Mouse (Mus musculus): ENCODE data around the gene Abca17.

Abca17 gene

GRCm38 (mm10) chr17:24236921-24237320, 113.9 kb downstream of the Abca17 start:
- no peak for DNase-seq (ENCODE audit: low spot score)

- DNase-seq (ENCODE audit: low spot score), result no peak
These were observed 114.4 kb downstream of the Abca17 start for GRCm38 (mm10) chr17:24236479-24236878.

- no peak for DNase-seq (ENCODE audit: low spot score)
These were observed 122.9 kb downstream of the Abca17 start for GRCm38 (mm10) chr17:24227941-24228340.

GRCm38 (mm10) chr17:24226721-24227120, 124.1 kb downstream of the Abca17 start:
- DNase-seq (ENCODE audit: low spot score), result no peak

GRCm38 (mm10) chr17:24225851-24226250, 125.0 kb downstream of the Abca17 start:
- DNase-seq (ENCODE audit: low spot score), result no peak

GRCm38 (mm10) chr17:24224741-24225140, 126.1 kb downstream of the Abca17 start:
- no peak for DNase-seq (ENCODE audit: low spot score)

- DNase-seq (ENCODE audit: low spot score), result no peak
These were observed 127.4 kb downstream of the Abca17 start for GRCm38 (mm10) chr17:24223513-24223912.

- no peak for DNase-seq (ENCODE audit: low spot score)
These were observed 128.2 kb downstream of the Abca17 start for GRCm38 (mm10) chr17:24222653-24223052.

- DNase-seq (ENCODE audit: low spot score), result peak; percentile 65
These were observed 130.1 kb downstream of the Abca17 start, which contains the start of gene Tedc2 for GRCm38 (mm10) chr17:24220435-24221411. Gene Tedc2 (minus strand): TSS chr17:24220851.

GRCm38 (mm10) chr17:24216836-24217235, 134.0 kb downstream of the Abca17 start:
- DNase-seq (ENCODE audit: low spot score), result no peak

Measured in ovary, postnatal 10 days (tissue).